Mouse (Mus musculus): ENCODE results near the gene G0s2. TPM values are rescaled to one million over a fixed set of nuclear protein-coding genes. Genes with fewer than 3 reads are reported as not detected.
A peak's percentile ranks its signal among the peaks of the same experiment; 100 is the strongest.

Gene G0s2
- polyA plus RNA-seq, 1 experiment from 2014 or later, result 7.9 TPM

- WGBS, result 82% methylated on average over 1 of the region's 1 CpGs
- DNase-seq (ENCODE audit: low spot score, missing footprints), result peak; percentile 57
- Histone ChIP-seq H3K4me1 (ENCODE audit: control insufficient read depth, insufficient read depth, low read length) (no peaks in the 10 kb centered on the region), H3K4me3 (ENCODE audit: low read depth, low read length) (no peak overlapping the region), H3K4me2 (no peak overlapping the region), H3K9ac (ENCODE audit: low read length) (no peak overlapping the region), H3K27ac (ENCODE audit: low read depth, low read length) (no peak overlapping the region), H3K27me3 (ENCODE audit: control insufficient read depth, insufficient read depth, low read length) (no peaks in the 10 kb centered on the region), H3K36me3 (ENCODE audit: control insufficient read depth, insufficient read depth, low read length) (no peaks in the 10 kb centered on the region), H3K9me3 (ENCODE audit: control insufficient read depth, low read length) (no peaks in the 10 kb centered on the region)
- no peak for ATAC-seq (ENCODE audit: low FRiP score)
These were observed 36.9 kb upstream of the G0s2 start for GRCm38 (mm10) chr1:193309785-193310518.

GRCm38 (mm10) chr1:193306832-193307231 lies 33.8 kb upstream of the G0s2 start:
- H3K27ac ChIP-seq (ENCODE audit: low read depth, low read length), result no peak overlapping the region
- 94% methylated on average over 2 of the region's 2 CpGs for WGBS
- H3K9ac ChIP-seq (ENCODE audit: low read length), result no peak overlapping the region
- no peak overlapping the region for H3K4me3 ChIP-seq (ENCODE audit: low read depth, low read length)
- H3K9me3 ChIP-seq (ENCODE audit: control insufficient read depth, low read length), result no peaks in the 10 kb centered on the region
- H3K27me3 ChIP-seq (ENCODE audit: control insufficient read depth, insufficient read depth, low read length), result no peaks in the 10 kb centered on the region
- H3K4me1 ChIP-seq (ENCODE audit: control insufficient read depth, insufficient read depth, low read length), result no peaks in the 10 kb centered on the region
- peak; percentile 26 for DNase-seq (ENCODE audit: low spot score, missing footprints)
- no peak overlapping the region for H3K4me2 ChIP-seq
- ATAC-seq (ENCODE audit: low FRiP score), result no peak
- no peaks in the 10 kb centered on the region for H3K36me3 ChIP-seq (ENCODE audit: control insufficient read depth, insufficient read depth, low read length)

DNA sequence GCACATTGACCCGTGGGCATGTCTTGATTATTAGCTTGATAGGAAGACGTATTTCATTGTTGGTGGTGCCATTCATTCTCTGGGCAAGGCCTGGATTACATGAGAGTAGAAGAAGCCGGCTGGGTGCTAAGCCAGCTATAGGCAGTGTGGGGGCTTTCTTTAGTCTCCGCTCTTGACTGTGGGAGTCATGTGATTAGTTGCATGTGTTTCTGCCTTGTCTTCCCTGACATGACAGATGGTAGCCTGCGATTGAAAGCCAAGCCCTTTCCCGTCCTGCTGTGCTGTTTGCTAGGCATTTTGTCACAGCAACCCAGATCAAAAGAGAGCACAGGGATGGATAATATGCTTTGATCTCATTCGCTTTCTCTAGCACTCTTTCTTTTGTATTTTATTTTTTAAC lies 32.4 kb upstream of the G0s2 start:
- Histone ChIP-seq H3K27me3 (ENCODE audit: control insufficient read depth, insufficient read depth, low read length) (no peaks in the 10 kb centered on the region), H3K4me1 (ENCODE audit: control insufficient read depth, insufficient read depth, low read length) (no peaks in the 10 kb centered on the region), H3K9me3 (ENCODE audit: control insufficient read depth, low read length) (no peaks in the 10 kb centered on the region), H3K27ac (ENCODE audit: low read depth, low read length) (no peak overlapping the region), H3K36me3 (ENCODE audit: control insufficient read depth, insufficient read depth, low read length) (no peaks in the 10 kb centered on the region), H3K9ac (ENCODE audit: low read length) (no peak overlapping the region), H3K4me3 (ENCODE audit: low read depth, low read length) (no peak overlapping the region), H3K4me2 (no peak overlapping the region)
- 27% methylated on average over 7 of the region's 7 CpGs for WGBS
- DNase-seq (ENCODE audit: low spot score, missing footprints), result peak; percentile 80
- peak; percentile 85 for ATAC-seq (ENCODE audit: low FRiP score)

DNA sequence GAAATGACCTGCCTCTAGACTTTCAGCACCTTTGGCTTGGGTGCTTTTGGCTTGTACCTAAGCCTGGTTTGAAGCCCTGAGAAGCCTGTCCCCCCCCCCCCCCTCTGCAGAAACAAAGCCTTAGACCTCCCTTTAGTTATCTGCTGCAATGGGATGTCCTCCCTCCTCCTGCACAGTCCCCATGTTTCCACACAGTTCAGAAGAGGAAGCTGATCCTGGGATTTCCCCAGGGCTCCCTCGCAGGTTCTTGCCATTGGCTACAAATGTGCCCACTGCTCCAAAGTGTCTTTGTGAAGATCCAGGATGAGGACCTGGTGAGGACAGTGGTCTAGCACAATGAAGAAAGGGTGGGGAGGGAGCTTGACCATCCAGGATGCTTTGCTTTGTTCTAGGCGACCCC lies 30.1 kb upstream of the G0s2 start:
- Histone ChIP-seq H3K9me3 (ENCODE audit: control insufficient read depth, low read length) (no peaks in the 10 kb centered on the region), H3K4me1 (ENCODE audit: control insufficient read depth, insufficient read depth, low read length) (no peaks in the 10 kb centered on the region), H3K27me3 (ENCODE audit: control insufficient read depth, insufficient read depth, low read length) (no peaks in the 10 kb centered on the region), H3K36me3 (ENCODE audit: control insufficient read depth, insufficient read depth, low read length) (no peaks in the 10 kb centered on the region), H3K4me3 (ENCODE audit: low read depth, low read length) (no peak overlapping the region), H3K27ac (ENCODE audit: low read depth, low read length) (no peak overlapping the region), H3K9ac (ENCODE audit: low read length) (no peak overlapping the region), H3K4me2 (no peak overlapping the region)
- no peak for ATAC-seq (ENCODE audit: low FRiP score)
- DNase-seq (ENCODE audit: low spot score, missing footprints), result peak; percentile 54
- 76% methylated on average over 2 of the region's 2 CpGs for WGBS

DNA sequence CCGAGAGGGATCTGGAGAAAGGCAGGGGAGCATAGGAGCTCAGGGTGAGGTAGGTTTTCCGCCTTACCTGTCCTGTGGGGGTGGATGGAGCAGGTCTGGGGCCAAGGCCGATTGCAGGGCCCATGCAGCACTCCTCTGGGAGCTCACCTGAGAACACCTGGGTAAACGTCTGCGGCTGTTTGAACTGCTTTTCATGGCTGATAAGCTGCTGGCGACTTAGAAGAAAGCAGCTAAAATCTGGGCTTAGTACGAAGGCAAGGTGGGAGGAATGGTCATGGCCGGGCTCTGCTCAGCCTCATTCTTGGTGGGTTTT lies 29.0 kb upstream of the G0s2 start:
- Histone ChIP-seq H3K4me3 (ENCODE audit: low read depth, low read length) (no peak overlapping the region), H3K27ac (ENCODE audit: low read depth, low read length) (no peak overlapping the region), H3K36me3 (ENCODE audit: control insufficient read depth, insufficient read depth, low read length) (no peaks in the 10 kb centered on the region), H3K4me1 (ENCODE audit: control insufficient read depth, insufficient read depth, low read length) (no peaks in the 10 kb centered on the region), H3K9ac (ENCODE audit: low read length) (no peak overlapping the region), H3K4me2 (no peak overlapping the region), H3K27me3 (ENCODE audit: control insufficient read depth, insufficient read depth, low read length) (no peaks in the 10 kb centered on the region), H3K9me3 (ENCODE audit: control insufficient read depth, low read length) (no peaks in the 10 kb centered on the region)
- 68% methylated on average over 8 of the region's 8 CpGs for WGBS
- DNase-seq (ENCODE audit: low spot score, missing footprints) (peak; percentile 33), ATAC-seq (ENCODE audit: low FRiP score) (no peak)

DNA sequence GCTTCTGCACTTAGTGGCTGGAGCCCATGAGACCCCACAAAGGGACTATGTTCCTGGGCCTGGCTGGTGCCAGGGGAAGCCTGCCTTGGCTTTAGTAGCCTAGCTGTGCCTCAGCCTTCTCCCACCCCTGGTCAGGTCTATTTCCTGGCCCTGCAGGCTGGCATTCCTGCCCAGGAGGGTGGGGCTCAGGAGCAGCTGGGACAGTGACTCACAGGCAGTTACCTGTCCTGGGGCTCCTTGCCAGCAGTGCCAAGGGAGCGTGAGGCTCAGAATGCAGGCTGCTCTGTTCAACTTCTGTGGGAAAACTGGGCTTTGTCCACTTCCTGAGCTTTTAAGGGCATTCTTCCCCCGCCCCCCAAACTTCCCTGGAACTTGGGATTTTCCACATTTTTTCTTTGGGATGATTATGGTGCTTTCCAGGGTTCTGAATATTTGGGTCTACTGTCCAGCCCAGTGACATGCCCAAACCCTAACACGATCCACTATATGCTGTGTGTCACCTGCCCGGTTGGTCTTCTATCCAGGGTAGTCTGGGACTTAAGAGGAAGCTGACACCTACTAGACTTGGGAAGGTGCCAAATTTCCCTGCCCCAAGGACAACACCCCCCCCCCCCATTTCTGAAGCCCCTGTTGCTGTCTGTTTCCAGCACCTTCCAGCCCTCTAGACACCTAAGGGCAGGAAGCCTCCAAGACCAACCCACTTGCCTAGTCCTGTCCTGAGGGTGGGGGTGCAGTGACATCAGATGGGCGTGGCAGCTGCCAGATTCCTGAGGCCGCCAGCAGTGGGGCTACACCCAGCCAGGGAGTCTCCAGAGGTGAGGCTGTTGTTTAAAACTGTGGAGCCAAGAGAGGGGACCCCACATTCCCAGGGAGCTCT lies 28.4 kb upstream of the G0s2 start:
- DNase-seq (ENCODE audit: low spot score, missing footprints) (peak; percentile 23), ATAC-seq (ENCODE audit: low FRiP score) (no peak)

GRCm38 (mm10) chr1:193299995-193300394 lies 27.0 kb upstream of the G0s2 start:
- ATAC-seq (ENCODE audit: low FRiP score) (no peak), DNase-seq (ENCODE audit: low spot score, missing footprints) (no peak)
- no peak overlapping the region for H3K27ac ChIP-seq (ENCODE audit: low read depth, low read length)
- no peaks in the 10 kb centered on the region for H3K9me3 ChIP-seq (ENCODE audit: control insufficient read depth, low read length)
- 41% methylated on average over 1 of the region's 1 CpGs for WGBS
- H3K36me3 ChIP-seq (ENCODE audit: control insufficient read depth, insufficient read depth, low read length), result no peaks in the 10 kb centered on the region
- no peak overlapping the region for H3K4me3 ChIP-seq (ENCODE audit: low read depth, low read length)
- H3K4me2 ChIP-seq, result no peak overlapping the region
- H3K4me1 ChIP-seq (ENCODE audit: control insufficient read depth, insufficient read depth, low read length), result no peaks in the 10 kb centered on the region
- no peak overlapping the region for H3K9ac ChIP-seq (ENCODE audit: low read length)
- no peaks in the 10 kb centered on the region for H3K27me3 ChIP-seq (ENCODE audit: control insufficient read depth, insufficient read depth, low read length)

More for the DNA sequence above, 28.4 kb upstream of the G0s2 start:
- 66% methylated on average over 6 of the region's 6 CpGs for WGBS
- Histone ChIP-seq H3K9me3 (ENCODE audit: control insufficient read depth, low read length) (no peaks in the 10 kb centered on the region), H3K4me2 (no peak overlapping the region), H3K9ac (ENCODE audit: low read length) (no peak overlapping the region), H3K4me3 (ENCODE audit: low read depth, low read length) (no peak overlapping the region), H3K27ac (ENCODE audit: low read depth, low read length) (no peak overlapping the region), H3K36me3 (ENCODE audit: control insufficient read depth, insufficient read depth, low read length) (no peaks in the 10 kb centered on the region), H3K4me1 (ENCODE audit: control insufficient read depth, insufficient read depth, low read length) (no peaks in the 10 kb centered on the region), H3K27me3 (ENCODE audit: control insufficient read depth, insufficient read depth, low read length) (no peaks in the 10 kb centered on the region)

GRCm38 (mm10) chr1:193298141-193298765 lies 25.2 kb upstream of the G0s2 start:
- no peak for ATAC-seq (ENCODE audit: low FRiP score)
- Histone ChIP-seq H3K36me3 (ENCODE audit: control insufficient read depth, insufficient read depth, low read length) (no peaks in the 10 kb centered on the region), H3K4me2 (no peak overlapping the region), H3K4me1 (ENCODE audit: control insufficient read depth, insufficient read depth, low read length) (no peaks in the 10 kb centered on the region), H3K27me3 (ENCODE audit: control insufficient read depth, insufficient read depth, low read length) (no peaks in the 10 kb centered on the region), H3K27ac (ENCODE audit: low read depth, low read length) (no peak overlapping the region), H3K4me3 (ENCODE audit: low read depth, low read length) (no peak overlapping the region), H3K9me3 (ENCODE audit: control insufficient read depth, low read length) (no peaks in the 10 kb centered on the region), H3K9ac (ENCODE audit: low read length) (no peak overlapping the region)
- 75% methylated on average over 3 of the region's 3 CpGs for WGBS
- DNase-seq (ENCODE audit: low spot score, missing footprints), result no peak

- Histone ChIP-seq H3K4me3 (ENCODE audit: low read depth, low read length) (no peak overlapping the region), H3K4me1 (ENCODE audit: control insufficient read depth, insufficient read depth, low read length) (no peaks in the 10 kb centered on the region), H3K27me3 (ENCODE audit: control insufficient read depth, insufficient read depth, low read length) (no peaks in the 10 kb centered on the region), H3K9ac (ENCODE audit: low read length) (no peak overlapping the region), H3K27ac (ENCODE audit: low read depth, low read length) (no peak overlapping the region), H3K4me2 (no peak overlapping the region), H3K9me3 (ENCODE audit: control insufficient read depth, low read length) (no peaks in the 10 kb centered on the region), H3K36me3 (ENCODE audit: control insufficient read depth, insufficient read depth, low read length) (no peaks in the 10 kb centered on the region)
- DNase-seq (ENCODE audit: low spot score, missing footprints), result no peak
- 84% methylated on average over 5 of the region's 5 CpGs for WGBS
- ATAC-seq (ENCODE audit: low FRiP score), result no peak
These were observed 22.9 kb upstream of the G0s2 start for GRCm38 (mm10) chr1:193295920-193296319.
